Mouse (Mus musculus) ES-Bruce4 (cell line): ENCODE data around the gene Mrpl51.

Experiments
- CTCF ChIP-seq: IDR thresholded peaks from one replicate; pipeline ENCODE4 v1.8.1; 2011; ENCODE audit warnings: low read depth, low read length
- POLR2A ChIP-seq: IDR thresholded peaks from one replicate; pipeline ENCODE4 v1.8.1; 2011; ENCODE audit warnings: low read length; ENCODE audit not compliant: insufficient read depth

DNA sequence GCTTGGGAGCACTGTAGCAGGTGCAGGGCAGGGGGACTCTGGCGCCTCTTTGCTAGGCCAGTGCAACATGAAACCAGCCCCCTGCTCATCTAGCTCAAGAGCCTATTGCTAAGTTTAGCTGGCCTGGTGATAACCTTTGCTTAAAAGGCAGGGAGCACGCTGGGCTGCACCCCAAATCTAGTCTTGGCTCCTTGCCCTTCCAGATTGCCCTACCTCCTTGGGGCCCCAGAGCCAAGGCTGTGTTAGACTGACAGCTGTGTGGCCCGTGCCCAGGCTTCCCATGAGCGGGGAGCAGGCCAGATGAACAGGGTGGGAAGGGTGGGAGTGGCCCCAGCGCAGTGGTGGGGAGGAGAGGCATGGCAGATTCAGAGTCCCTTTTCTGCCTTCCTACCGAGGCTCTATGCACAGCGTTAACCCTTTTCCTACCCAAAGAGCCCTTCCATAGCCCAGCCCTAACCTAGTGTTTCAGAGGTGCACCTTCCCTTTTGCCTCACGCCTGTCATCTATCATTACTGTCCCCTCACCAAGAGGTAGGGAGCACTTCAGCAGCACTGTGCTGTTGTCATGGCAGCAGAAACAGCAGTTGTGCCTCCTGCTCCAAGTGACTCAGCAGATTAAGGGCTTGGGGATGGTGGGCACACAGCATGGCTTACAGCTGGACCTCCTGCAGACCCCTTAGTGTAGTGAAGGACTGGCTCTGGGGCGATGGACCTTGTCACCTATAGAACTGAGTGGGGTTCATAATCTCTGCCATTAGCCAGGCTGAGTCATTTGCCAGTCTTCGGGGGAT, 24.5 kb upstream of the Mrpl51 start:
- no peak for TF ChIP-seq CTCF
- TF ChIP-seq POLR2A: no peak
